Mouse (Mus musculus) layer of hippocampus, postnatal 10 days (tissue): ENCODE data around the gene Ipo9. TPM values are rescaled to one million over a fixed set of nuclear protein-coding genes. Genes with fewer than 3 reads are reported as not detected.

Source experiments
- DNase-seq, 2 experiments: peaks; one replicate each; pipeline ENCODE4 v3.0.0; 2021; ENCODE audit warnings: low spot score in 2 of 2
- long read RNA-seq: library from polyadenylated mRNA; stranded (forward); transcript quantifications from one replicate; pipeline ENCODE4 v2.0.0, GENCODE M21; 2023
- total RNA-seq, 2 experiments: library from RNA; stranded (reverse); gene quantifications; 2 replicates each; pipeline ENCODE4 v1.2.3; 2021

The Ipo9 gene
- 100 to 1,000 TPM; 152 to 165 TPM for total RNA-seq
- long read RNA-seq, full-length matches to known transcripts, result 18 of 43 reads
- long read RNA-seq, partial matches to known transcripts, result 6 of 43 reads
- long read RNA-seq, other reads (novel, unspliced or antisense), result 19 of 43 reads

- peak; percentile 91 to 96 for DNase-seq
Observed at GRCm38 (mm10) chr1:135429901-135430668, at the start of gene Ipo9. Gene Ipo9 (minus strand): TSS chr1:135430499.

- DNase-seq, result no peak
Observed at GRCm38 (mm10) chr1:135475571-135475895, 45.2 kb upstream of the Ipo9 start.

GRCm38 (mm10) chr1:135474861-135475570, 44.7 kb upstream of the Ipo9 start:
- DNase-seq, result no peak

GRCm38 (mm10) chr1:135472536-135472935, 42.2 kb upstream of the Ipo9 start:
- no peak for DNase-seq

GRCm38 (mm10) chr1:135471742-135472141, 41.4 kb upstream of the Ipo9 start:
- DNase-seq, result no peak

- no peak for DNase-seq
Observed at GRCm38 (mm10) chr1:135470546-135470945, 40.2 kb upstream of the Ipo9 start.

- DNase-seq, result peak in 1 of 2 experiments; percentile 11
Observed at GRCm38 (mm10) chr1:135467462-135467861, 37.2 kb upstream of the Ipo9 start.

- peak in 1 of 2 experiments; percentile 6 for DNase-seq
Observed at GRCm38 (mm10) chr1:135466935-135467334, 36.6 kb upstream of the Ipo9 start.

GRCm38 (mm10) chr1:135465734-135466133, 35.4 kb upstream of the Ipo9 start:
- no peak for DNase-seq

- no peak for DNase-seq
Observed at GRCm38 (mm10) chr1:135462736-135463135, 32.4 kb upstream of the Ipo9 start.

- DNase-seq, result no peak
Observed at GRCm38 (mm10) chr1:135462304-135462703, 32.0 kb upstream of the Ipo9 start.

- peak; percentile 86 to 87 for DNase-seq
Observed at GRCm38 (mm10) chr1:135461097-135461730, 30.9 kb upstream of the Ipo9 start.

GRCm38 (mm10) chr1:135460521-135460920, 30.2 kb upstream of the Ipo9 start:
- no peak for DNase-seq

- DNase-seq, result no peak
Observed at GRCm38 (mm10) chr1:135457860-135458259, 27.6 kb upstream of the Ipo9 start.

GRCm38 (mm10) chr1:135452259-135452658, 22.0 kb upstream of the Ipo9 start:
- DNase-seq, result peak in 1 of 2 experiments; percentile 55

- no peak for DNase-seq
Observed at GRCm38 (mm10) chr1:135451419-135451818, 21.1 kb upstream of the Ipo9 start.

GRCm38 (mm10) chr1:135449876-135450275, 19.6 kb upstream of the Ipo9 start:
- DNase-seq, result no peak

- no peak for DNase-seq
Observed at GRCm38 (mm10) chr1:135448940-135449339, 18.6 kb upstream of the Ipo9 start.

- DNase-seq, result no peak
Observed at GRCm38 (mm10) chr1:135443506-135443905, 13.2 kb upstream of the Ipo9 start.

- no peak for DNase-seq
Observed at GRCm38 (mm10) chr1:135441861-135442260, 11.6 kb upstream of the Ipo9 start.

GRCm38 (mm10) chr1:135440986-135441385, 10.7 kb upstream of the Ipo9 start:
- no peak for DNase-seq

- no peak for DNase-seq
Observed at GRCm38 (mm10) chr1:135438801-135439200, 8.5 kb upstream of the Ipo9 start.
